Mouse (Mus musculus) E14TG2a.4 (cell line): ENCODE results near the gene Adam22.
A peak's percentile ranks its signal among the peaks of the same experiment; 100 is the strongest.

Experiments
- H3K27me3 ChIP-seq: 2 replicates; pipeline ENCODE4 v1.6.1; 2014; ENCODE audit warnings: low read length, control low read depth; ENCODE audit not compliant: insufficient read depth
- H3K36me3 ChIP-seq: 2 replicates; pipeline ENCODE4 v1.6.1; 2014; ENCODE audit warnings: low read length, control low read depth; ENCODE audit not compliant: insufficient read depth
- H3K4me1 ChIP-seq: replicated peaks from 2 replicates; pipeline ENCODE4 v1.6.1; 2014; ENCODE audit warnings: low read depth, low read length, control low read depth
- H3K4me3 ChIP-seq: replicated peaks from 2 replicates; pipeline ENCODE4 v1.5.1; 2014; ENCODE audit warnings: mild to moderate bottlenecking, low read length
- H3K9me3 ChIP-seq: 2 replicates; pipeline ENCODE4 v1.6.1; 2014; ENCODE audit warnings: low read length, control low read depth
- CTCF ChIP-seq: conservative IDR thresholded peaks from 2 replicates; pipeline ENCODE4 v1.5.1; 2014; ENCODE audit warnings: low read length
- NANOG ChIP-seq: IDR thresholded peaks from 2 replicates; pipeline ENCODE4 v1.6.1; 2014; ENCODE audit warnings: borderline replicate concordance, low read length, mixed read lengths
- POU5F1 ChIP-seq: IDR thresholded peaks from 2 replicates; pipeline ENCODE4 v1.6.1; 2014; ENCODE audit warnings: low read length, borderline replicate concordance

Adam22 gene

DNA sequence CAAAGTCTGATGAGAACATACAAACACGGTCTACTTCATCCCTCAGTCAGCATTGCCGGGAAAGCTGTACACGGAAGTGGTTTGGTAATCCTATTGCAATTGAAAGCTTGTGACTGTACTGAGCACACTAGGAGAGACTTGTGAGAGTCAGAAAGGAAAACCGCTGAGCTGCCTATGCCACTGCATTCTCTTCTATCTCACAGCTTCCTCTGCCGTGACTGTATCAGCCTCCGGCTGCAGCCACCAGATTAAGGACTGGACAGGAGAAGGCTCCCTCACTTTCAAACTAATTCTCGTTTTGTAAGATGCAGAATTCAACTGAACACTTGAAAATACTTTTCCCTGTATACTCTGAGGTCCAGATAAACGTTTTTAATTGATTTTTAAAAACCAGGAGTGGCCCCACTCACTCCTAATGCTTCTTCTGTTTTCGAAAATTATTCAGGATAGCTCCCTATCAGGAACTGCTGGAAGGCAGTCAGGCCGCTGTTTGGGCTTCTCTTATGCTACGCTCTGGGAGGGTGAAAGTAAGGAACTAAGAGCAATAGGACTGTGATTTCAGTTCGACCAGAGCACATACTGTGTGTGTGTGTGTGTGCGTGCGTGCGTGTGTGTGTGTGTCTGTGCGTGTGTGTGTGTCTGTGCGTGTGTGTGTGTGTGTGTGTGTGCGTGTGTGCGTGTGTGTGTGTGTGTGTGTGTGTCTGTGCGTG lies 285.0 kb downstream of the Adam22 start:
- no peaks in the 10 kb centered on the region for H3K9me3 ChIP-seq
- no peaks in the 10 kb centered on the region for H3K36me3 ChIP-seq
- no peak for TF ChIP-seq CTCF
- TF ChIP-seq POU5F1, result no peak
- TF ChIP-seq NANOG, result no peak
- no peaks in the 10 kb centered on the region for H3K4me1 ChIP-seq
- no peaks in the 10 kb centered on the region for H3K27me3 ChIP-seq
- no peak overlapping the region for H3K4me3 ChIP-seq

DNA sequence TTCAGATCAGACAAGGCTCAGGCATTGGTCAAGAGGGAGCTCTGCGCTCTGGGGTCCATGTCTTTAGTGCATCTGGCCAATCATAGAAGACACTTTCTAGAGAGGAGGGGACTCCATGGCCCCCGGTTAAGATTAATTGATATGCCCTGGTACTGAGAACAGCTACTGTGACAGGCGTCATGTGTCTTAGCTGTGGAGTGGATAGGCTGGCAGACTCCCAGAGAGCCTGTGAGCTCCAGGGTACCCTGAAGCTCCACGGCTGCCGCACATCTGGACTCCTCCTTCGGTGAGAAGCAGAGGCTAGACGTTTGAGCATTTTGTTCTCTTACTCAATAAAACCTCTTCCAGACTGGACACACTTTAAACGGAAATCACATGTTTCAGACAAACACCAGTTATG lies 290.5 kb downstream of the Adam22 start:
- Histone ChIP-seq H3K9me3 (0 out of 2 replicates have a peak, but pooled peaks cover 6% of the 10 kb centered on the region), H3K4me1 (no peaks in the 10 kb centered on the region), H3K27me3 (no peaks in the 10 kb centered on the region), H3K4me3 (no peak overlapping the region), H3K36me3 (no peaks in the 10 kb centered on the region)
- TF ChIP-seq CTCF (no peak), POU5F1 (no peak), NANOG (no peak)

- no peak for TF ChIP-seq CTCF
- TF ChIP-seq POU5F1, result no peak
- no peak for TF ChIP-seq NANOG
- Histone ChIP-seq H3K36me3 (peaks cover 4% of the 10 kb centered on the region; the same call in 1 of the 2 replicates), H3K4me1 (no peaks in the 10 kb centered on the region), H3K9me3 (0 out of 2 replicates have a peak, but pooled peaks cover 6% of the 10 kb centered on the region), H3K27me3 (no peaks in the 10 kb centered on the region), H3K4me3 (no peak overlapping the region)
These were observed 293.9 kb downstream of the Adam22 start for GRCm38 (mm10) chr5:8073901-8074561.

DNA sequence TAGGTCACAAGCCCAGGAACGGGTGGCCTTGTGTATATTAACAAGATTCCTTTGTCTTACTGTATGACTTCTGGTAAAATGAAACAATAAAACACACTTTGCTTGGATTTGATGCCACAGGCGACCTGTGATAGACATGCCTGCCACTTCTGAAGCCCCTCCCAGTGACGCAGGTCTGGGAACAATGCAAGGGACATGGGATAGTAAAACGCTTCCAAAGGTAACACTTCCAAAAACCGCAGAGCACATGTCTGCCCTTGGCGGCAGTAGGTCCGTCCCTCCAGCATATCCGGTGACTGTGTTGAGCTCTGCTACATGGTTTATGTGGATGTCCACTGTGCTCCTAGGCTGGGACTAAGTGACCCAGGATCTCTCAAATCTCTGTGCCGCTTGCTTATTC lies 294.6 kb downstream of the Adam22 start:
- H3K9me3 ChIP-seq, result 0 out of 2 replicates have a peak, but pooled peaks cover 6% of the 10 kb centered on the region
- H3K4me3 ChIP-seq, result no peak overlapping the region
- no peaks in the 10 kb centered on the region for H3K27me3 ChIP-seq
- TF ChIP-seq POU5F1 (no peak), NANOG (no peak), CTCF (no peak)
- H3K36me3 ChIP-seq, result peaks cover 4% of the 10 kb centered on the region; the same call in 1 of the 2 replicates
- no peaks in the 10 kb centered on the region for H3K4me1 ChIP-seq

GRCm38 (mm10) chr5:8063207-8063606 lies 304.8 kb downstream of the Adam22 start:
- Histone ChIP-seq H3K4me1 (no peaks in the 10 kb centered on the region), H3K9me3 (no peaks in the 10 kb centered on the region), H3K27me3 (no peaks in the 10 kb centered on the region), H3K36me3 (peaks cover 58% of the 10 kb centered on the region), H3K4me3 (no peak overlapping the region)
- TF ChIP-seq CTCF (no peak), POU5F1 (no peak), NANOG (no peak)

DNA sequence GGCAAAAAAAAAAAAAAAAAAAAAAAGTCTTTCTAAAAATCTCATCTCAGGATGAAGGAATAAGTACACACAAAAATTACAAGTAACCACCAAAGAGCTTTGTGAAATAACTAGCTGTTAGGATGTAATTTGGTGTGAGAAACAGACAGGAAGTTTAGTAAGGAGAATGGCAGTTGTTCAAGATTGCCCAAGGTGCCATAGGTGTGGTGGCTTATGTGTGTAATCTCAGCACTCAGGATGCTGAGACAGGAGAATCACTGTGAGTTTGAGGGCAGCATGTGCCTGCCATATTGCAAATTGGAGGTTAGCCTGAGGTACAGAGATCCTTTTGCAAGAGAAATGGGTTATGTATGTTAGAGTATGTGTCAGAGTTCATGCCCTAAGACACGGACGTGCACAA lies 305.5 kb downstream of the Adam22 start:
- Histone ChIP-seq H3K9me3 (no peaks in the 10 kb centered on the region), H3K27me3 (no peaks in the 10 kb centered on the region), H3K4me3 (no peak overlapping the region), H3K36me3 (peaks cover 61% of the 10 kb centered on the region), H3K4me1 (0 out of 2 replicates have a peak, but pooled peaks cover 3% of the 10 kb centered on the region)
- TF ChIP-seq CTCF (no peak), NANOG (no peak), POU5F1 (no peak)

GRCm38 (mm10) chr5:8058056-8058455 lies 309.9 kb downstream of the Adam22 start:
- Histone ChIP-seq H3K4me3 (no peak overlapping the region), H3K27me3 (no peaks in the 10 kb centered on the region; the same call in 1 of the 2 replicates), H3K9me3 (no peaks in the 10 kb centered on the region), H3K4me1 (peaks cover 35% of the 10 kb centered on the region), H3K36me3 (peaks cover 26% of the 10 kb centered on the region)
- TF ChIP-seq NANOG (no peak), CTCF (no peak), POU5F1 (no peak)

GRCm38 (mm10) chr5:8057018-8057323 lies 311.0 kb downstream of the Adam22 start:
- H3K27me3 ChIP-seq, result no peaks in the 10 kb centered on the region; the same call in 1 of the 2 replicates
- H3K9me3 ChIP-seq, result no peaks in the 10 kb centered on the region
- no peak for TF ChIP-seq NANOG
- TF ChIP-seq POU5F1, result no peak
- TF ChIP-seq CTCF, result no peak
- H3K4me1 ChIP-seq, result peaks cover 35% of the 10 kb centered on the region
- H3K4me3 ChIP-seq, result peak overlapping the region; percentile 84
- peaks cover 26% of the 10 kb centered on the region for H3K36me3 ChIP-seq
